Mouse (Mus musculus) inflammation-experienced regulatory T-cells, adult 6 months (primary cell): ENCODE data around the gene Cdhr2. TPM values are rescaled to one million over a fixed set of nuclear protein-coding genes. Genes with fewer than 3 reads are reported as not detected.
A peak's percentile ranks its signal among the peaks of the same experiment; 100 is the strongest.

ENCODE experiments used
- ATAC-seq: one replicate; pipeline ENCODE4 v1.8.0; 2017
- polyA plus RNA-seq, 3 experiments: library from polyadenylated mRNA; unstranded; fragments of 100-300 nt; shearing (Covaris generic); gene quantifications; one replicate each; pipeline ENCODE4 v1.2.1; 2017

The Cdhr2 gene
- polyA plus RNA-seq, 3 experiments from 2014 or later, result not detected

- no peak for ATAC-seq
Measured at GRCm38 (mm10) chr13:54752656-54753055, 51.4 kb downstream of the Cdhr2 start.

- ATAC-seq, result no peak
Measured at GRCm38 (mm10) chr13:54753733-54754132, 52.5 kb downstream of the Cdhr2 start.

- ATAC-seq, result no peak
Measured at GRCm38 (mm10) chr13:54754169-54755080, 53.2 kb downstream of the Cdhr2 start.

- no peak for ATAC-seq
Measured at GRCm38 (mm10) chr13:54755201-54755830, 54.1 kb downstream of the Cdhr2 start.

GRCm38 (mm10) chr13:54756156-54756712, 55.0 kb downstream of the Cdhr2 start:
- ATAC-seq, result no peak

- no peak for ATAC-seq
Measured at GRCm38 (mm10) chr13:54757093-54757830, 56.0 kb downstream of the Cdhr2 start.

GRCm38 (mm10) chr13:54758045-54758755, 56.9 kb downstream of the Cdhr2 start:
- peak; percentile 65 for ATAC-seq

GRCm38 (mm10) chr13:54758756-54759470, 57.7 kb downstream of the Cdhr2 start:
- ATAC-seq, result no peak

GRCm38 (mm10) chr13:54759496-54759895, 58.2 kb downstream of the Cdhr2 start:
- ATAC-seq, result no peak

- no peak for ATAC-seq
Measured at GRCm38 (mm10) chr13:54760164-54760795, 59.0 kb downstream of the Cdhr2 start.

GRCm38 (mm10) chr13:54760906-54761305, 59.6 kb downstream of the Cdhr2 start:
- ATAC-seq, result no peak

- no peak for ATAC-seq
Measured at GRCm38 (mm10) chr13:54765281-54766191, 64.3 kb downstream of the Cdhr2 start.

- peak; percentile 74 for ATAC-seq
Measured at GRCm38 (mm10) chr13:54766192-54766768, 65.0 kb downstream of the Cdhr2 start, which contains the start of gene Sncb. Sncb (minus strand) TSS chr13:54766595.

GRCm38 (mm10) chr13:54767012-54767411, 65.8 kb downstream of the Cdhr2 start:
- ATAC-seq, result no peak

GRCm38 (mm10) chr13:54780592-54780991, 79.3 kb downstream of the Cdhr2 start:
- no peak for ATAC-seq

GRCm38 (mm10) chr13:54781086-54781485, 79.8 kb downstream of the Cdhr2 start:
- no peak for ATAC-seq

- no peak for ATAC-seq
Measured at GRCm38 (mm10) chr13:54783235-54783634, 82.0 kb downstream of the Cdhr2 start.

GRCm38 (mm10) chr13:54783698-54784097, 82.4 kb downstream of the Cdhr2 start, which contains the start of gene Eif4e1b:
Eif4e1b (plus strand) TSS chr13:54783998.
- no peak for ATAC-seq
